Mouse (Mus musculus) heart, adult 2 months (tissue): ENCODE measurements around the gene Ypel3.

Source experiments
- CTCF ChIP-seq: fragments of 200-600 bp; IDR thresholded peaks from 2 replicates; pipeline ENCODE4 v1.8.1; 2022; ENCODE audit warnings: antibody characterized with exemption, mild to moderate bottlenecking, moderate library complexity
- EP300 ChIP-seq: fragments of 200-500 bp; IDR thresholded peaks from 2 replicates; pipeline ENCODE4 v1.6.1; 2011; ENCODE audit warnings: low read depth, low read length, control low read depth; ENCODE audit not compliant: insufficient read depth

- TF ChIP-seq CTCF = no peak
- no peak for TF ChIP-seq EP300
These were observed 46.5 kb downstream of the Ypel3 start for GRCm38 (mm10) chr7:126823202-126823711.
